Mouse (Mus musculus): ENCODE measurements around the gene Lrp8. TPM values are rescaled to one million over a fixed set of nuclear protein-coding genes. Genes with fewer than 3 reads are reported as not detected.

The Lrp8 gene
- total RNA-seq, 2 experiments from 2014 or later: 83.4 to 107 TPM

DNA sequence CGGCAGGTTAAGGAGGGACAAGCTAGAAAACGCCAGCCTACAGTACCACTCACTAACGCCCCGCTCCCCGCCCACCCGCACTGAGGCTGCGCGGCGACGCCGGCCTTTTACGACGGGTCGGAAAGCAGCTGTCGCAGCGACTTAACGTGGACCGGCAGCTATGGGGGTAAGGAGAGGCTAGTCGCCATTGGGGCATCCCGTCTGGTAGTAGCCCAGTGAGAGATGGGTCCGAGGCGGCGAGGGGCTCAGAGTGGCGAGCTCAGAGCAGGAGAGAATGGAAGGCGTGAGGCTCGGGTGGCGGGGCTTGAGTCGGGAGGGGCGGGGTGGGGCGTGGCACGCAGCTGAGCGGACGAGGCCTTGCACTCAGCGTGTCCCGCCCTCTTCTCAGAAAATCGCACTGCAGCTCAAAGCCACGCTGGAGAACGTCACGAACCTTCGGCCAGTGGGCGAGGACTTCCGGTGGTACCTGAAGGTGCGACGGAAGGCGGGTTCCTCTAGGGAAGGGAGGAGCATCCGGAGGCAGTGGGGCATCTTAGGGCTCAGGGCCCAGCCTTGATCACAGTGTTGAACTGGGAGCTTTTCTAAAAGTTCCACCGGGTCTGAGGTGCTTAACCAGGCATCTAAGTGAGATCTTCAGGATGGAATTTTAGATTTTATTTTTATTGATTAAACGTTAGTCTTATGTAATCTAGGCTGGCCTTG lies 87.8 kb downstream of the Lrp8 start, which contains the start of gene 0610037L13Rik:
Gene 0610037L13Rik, plus strand, starts transcription at position 83 of the 702 bp plus-strand sequence.
- intact Hi-C loops (cut with DNase I): loop anchor here (1.0 to 5.0 kb wide), 3 partner anchors 11 to 437 kb away; partner anchors contain the start of genes Coa7 and Magoh

DNA sequence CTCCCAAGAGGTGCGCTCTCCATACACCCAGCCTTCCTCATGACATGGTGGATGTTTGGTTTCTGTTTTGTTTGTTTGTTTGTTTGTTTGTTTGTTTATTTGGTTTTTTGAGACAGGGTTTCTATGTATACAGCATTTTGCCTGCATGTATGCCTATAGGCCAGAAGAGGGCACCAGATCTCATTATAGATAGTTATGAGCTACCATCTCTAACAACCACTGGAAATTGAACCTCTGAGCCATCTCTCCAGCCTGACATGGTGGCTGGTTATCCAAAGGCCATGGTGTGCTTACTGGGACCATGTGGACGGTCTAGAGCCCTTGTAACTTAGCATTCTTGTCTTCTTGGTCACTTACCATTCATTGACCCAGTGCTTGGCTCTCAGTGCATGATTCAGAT lies 90.6 kb downstream of the Lrp8 start:
- intact Hi-C loops (cut with DNase I): loop anchor here (5.0 kb wide), 1 partner anchor 435 kb away; the partner anchor contains the start of gene Coa7
- no peak for DNase-seq (ENCODE audit: low spot score in 2 of 2)

More for the DNA sequence above, 87.8 kb downstream of the Lrp8 start, which contains the start of gene 0610037L13Rik:
- peak; percentile 94 to 98 for DNase-seq (ENCODE audit: low spot score in 2 of 2)

DNA sequence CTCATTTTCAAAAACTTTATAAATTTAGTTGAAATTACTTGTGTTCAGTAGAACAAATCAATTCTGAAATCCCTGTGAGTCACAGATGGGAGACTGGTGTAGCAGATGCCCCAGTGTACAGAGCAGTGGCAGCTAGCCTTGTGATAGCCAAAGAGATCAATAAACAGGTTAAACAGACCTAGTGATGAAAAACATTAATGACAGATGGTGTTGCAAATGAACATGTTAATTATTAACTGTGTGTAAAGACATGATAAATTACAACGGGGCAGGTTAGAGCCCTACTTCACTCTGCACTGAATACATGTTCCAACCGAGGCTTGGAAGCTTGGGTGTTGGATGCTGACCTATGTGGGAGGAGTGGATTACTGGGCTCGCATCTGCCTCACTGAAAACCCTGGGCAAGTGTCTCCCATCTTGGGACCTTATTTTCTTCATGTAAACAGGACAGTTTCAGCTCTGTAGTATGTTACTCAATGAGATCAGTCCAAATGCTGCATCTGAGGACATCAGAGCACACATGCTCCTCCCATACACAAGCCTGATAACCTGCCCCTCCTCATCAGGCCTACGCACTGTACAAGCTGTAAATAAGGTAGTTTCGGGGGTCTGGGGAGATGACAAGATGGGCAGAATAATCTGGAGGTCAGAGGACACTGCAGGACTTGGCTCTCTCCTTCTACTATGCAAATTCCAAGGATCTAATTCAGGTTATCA lies 97.3 kb downstream of the Lrp8 start:
- no peak for DNase-seq (ENCODE audit: low spot score in 2 of 2)
- intact Hi-C loops (cut with DNase I): no loop called here

DNA sequence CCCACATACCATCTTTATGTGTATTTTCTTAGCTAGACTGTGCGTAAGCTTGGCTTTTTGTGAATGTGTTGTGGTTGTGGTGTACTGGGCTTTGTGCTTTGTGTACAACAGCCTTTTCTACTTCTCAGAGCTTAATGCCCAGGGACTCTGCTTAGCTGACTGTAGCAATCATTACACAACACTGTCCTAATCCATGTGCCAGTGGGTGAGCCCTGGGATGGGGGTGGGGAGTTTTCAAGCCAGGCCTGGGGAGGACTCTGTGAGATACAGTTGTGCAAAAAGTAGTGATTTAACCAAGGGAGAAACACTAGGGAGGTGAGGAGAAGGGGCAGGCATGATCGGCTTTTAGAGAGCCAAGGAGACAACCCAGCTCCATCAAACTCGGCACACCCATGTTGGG lies 98.1 kb downstream of the Lrp8 start:
- no peak for DNase-seq (ENCODE audit: low spot score in 2 of 2)
- intact Hi-C loops (cut with DNase I): no loop called here

DNA sequence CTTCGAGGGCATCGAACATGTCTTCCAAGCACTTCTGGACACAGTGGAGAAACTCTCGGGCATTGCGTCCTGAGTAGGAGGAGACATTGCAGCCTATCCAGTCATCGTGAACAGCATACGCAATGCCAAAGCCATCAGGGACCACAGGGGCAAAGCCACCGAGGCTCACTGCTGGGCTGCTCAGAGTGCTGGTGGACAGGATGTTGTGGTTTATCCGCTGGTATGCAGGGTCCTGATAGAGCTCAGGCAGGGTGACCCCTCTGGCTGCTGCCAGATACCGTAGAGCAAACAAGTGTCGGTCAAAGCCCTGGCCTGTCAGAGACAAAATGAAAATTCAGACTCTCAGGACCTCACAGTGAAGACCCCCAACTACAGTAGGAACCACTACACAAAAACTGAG lies 102.2 kb downstream of the Lrp8 start:
- intact Hi-C loops (cut with DNase I): no loop called here
- DNase-seq (ENCODE audit: low spot score in 2 of 2): no peak

DNA sequence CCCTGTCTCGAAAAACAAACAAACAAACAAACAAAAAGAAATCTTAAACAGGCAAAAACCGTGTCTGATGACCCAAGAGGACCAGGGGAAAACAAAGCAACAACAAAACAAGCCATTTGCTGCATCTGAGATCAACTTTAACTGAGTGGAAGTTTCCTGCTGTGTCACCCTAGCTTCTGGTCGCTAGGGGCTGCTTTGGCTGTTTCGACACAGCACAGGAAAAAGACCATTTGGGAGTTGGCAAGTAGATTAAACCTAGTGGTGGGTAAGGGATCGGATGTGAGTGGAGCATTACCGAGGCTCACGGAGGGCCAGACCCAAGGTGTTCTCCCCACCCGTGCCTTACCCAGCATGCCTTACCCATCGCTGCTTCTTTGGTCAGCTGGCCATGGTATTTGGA lies 104.5 kb downstream of the Lrp8 start:
- intact Hi-C loops (cut with DNase I): no loop called here
- DNase-seq (ENCODE audit: low spot score in 2 of 2): no peak

DNA sequence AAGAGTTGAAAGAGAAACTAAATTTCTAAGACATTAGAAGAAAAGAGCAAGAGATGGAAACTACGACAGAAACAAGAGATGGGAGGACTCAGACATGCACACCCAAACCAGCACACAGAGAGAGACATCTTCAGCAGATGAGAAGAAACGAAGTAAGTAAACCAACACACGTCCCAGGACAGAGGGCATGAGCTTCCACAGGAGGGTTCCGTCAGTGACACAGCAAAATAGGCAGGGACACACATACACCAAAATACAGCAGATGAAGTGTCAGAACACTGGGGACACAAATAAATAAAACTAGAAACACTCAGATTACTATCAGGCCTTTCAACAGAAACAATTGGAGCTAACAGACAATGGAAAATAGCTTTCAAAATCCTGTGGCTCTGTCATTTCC lies 108.0 kb downstream of the Lrp8 start:
- no peak for DNase-seq (ENCODE audit: low spot score in 2 of 2)
- intact Hi-C loops (cut with DNase I): no loop called here

DNA sequence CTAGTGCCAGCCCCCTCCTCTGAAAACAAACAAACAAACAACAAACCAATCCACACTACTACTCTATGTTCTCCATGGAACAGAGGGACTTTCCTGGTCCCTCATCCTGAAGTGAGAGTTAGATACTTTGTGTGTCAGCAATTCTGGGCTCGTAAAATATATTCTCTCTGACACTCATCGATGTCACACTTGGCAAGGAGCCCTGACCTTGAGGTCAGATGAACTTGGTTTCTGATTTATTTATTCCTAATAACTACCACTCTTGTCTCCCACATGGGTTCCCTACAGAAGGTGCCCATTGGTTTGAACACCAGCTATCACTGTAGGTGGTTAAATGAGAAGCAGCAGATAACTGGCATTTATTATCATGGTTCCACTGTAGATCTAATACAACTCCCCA lies 118.3 kb downstream of the Lrp8 start:
- DNase-seq (ENCODE audit: low spot score in 2 of 2): no peak
- intact Hi-C loops (cut with DNase I): no loop called here

DNA sequence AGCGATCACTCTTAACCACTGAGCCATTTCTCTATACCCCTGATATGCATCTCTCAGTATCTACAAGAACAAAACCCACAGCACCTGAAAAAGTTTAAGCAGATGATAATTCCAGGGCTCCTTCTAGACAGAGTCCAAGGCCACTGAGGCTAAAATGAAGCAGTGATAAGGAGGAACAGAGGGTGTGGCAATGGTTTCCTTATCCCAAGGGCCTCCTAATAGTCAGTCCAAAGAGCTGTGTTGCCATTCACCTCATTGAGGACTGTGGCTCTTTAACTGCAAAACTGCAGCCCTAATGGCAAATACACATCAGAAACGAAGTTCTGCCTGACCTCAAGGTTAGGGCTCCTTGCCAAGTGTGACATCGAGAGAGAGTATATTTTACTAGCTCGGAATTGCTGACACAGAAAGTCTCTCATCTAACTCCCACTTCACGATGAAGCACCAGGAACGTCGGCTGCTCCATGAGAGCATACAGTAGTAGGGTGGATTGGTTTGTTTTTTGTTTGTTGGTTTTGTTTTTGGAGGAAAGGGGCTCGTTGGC lies 119.2 kb downstream of the Lrp8 start:
- no peak for DNase-seq (ENCODE audit: low spot score in 2 of 2)
- intact Hi-C loops (cut with DNase I): no loop called here

DNA sequence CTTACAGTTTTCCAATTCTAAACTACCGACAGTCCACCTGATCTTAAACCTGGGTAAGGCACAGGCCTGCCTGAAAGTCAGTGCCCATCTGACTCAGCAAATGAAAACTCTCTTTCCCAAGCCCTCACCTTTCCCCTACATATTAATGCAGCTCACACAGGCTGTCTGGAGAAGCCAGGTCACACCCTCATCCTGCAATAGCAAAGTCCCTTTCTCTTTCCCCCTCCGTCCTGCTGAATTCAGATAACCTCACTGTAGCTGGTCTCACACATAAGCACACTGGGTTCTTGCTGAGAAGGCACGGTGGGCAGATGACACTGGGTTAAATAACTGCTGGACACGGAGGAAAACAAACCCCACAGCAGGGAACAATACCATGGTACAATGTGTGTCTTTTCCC lies 119.9 kb downstream of the Lrp8 start:
- DNase-seq (ENCODE audit: low spot score in 2 of 2): no peak
- intact Hi-C loops (cut with DNase I): no loop called here

DNA sequence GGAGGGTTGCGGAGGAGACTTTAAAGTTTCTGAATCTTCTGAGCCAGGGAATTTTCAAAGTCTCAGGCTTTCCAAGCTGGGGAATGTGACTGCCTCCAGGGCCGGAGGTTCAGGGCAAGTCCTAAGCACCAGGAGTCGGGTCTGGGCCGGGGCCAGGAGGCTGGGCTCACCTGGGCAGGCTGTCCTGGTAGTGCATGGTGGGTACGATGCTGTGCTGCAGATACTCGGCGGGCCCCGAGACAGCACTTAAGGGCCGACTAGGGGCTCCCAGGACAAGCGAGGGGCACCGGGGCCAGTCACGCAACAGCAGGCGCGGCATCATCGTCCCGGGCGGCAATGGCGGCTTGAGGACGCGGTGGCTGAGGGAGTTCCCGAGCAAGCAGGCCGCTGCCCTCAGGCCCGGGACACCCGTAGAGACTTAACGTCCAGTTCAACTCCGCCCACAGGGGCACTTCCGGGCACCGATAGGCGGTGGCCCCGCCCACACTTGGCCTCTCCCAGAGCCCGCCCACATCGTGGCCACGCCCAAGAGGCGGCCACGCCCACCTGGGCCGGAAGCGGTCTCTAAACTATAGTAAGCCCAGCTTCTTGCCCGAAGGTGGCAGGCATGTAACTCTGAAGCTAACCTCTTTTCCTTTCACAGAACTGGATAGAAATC lies 121.2 kb downstream of the Lrp8 start, which contains the start of gene Cpt2:
Gene Cpt2, minus strand, starts transcription at position 466 of the 658 bp plus-strand sequence.
- intact Hi-C loops (cut with DNase I): no loop called here
- DNase-seq (ENCODE audit: low spot score in 2 of 2): peak; percentile 75 to 77

DNA sequence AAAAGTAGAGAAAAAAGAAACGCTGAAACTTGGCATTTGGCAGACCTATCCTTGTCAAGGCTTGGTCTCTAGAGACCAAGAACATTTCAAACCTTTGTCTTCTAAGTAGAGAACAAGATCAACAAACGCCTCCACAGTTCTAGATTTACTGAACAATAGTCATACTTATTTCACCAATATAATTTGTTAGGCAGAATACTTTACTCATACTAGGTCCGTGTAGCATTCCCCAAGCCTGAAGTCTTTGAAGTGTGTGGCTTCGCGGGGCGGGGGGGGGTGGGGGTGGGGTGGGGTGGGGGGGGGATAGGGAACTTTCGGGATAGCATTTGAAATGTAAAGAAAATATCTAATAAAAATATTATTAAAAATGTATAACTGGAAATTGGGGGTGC lies 121.7 kb downstream of the Lrp8 start:
- intact Hi-C loops (cut with DNase I): no loop called here
- DNase-seq (ENCODE audit: low spot score in 2 of 2): no peak

Other genes with a start within 250 kb of the Lrp8 start
- gene Dmrtb1, start 118.0 kb upstream of the Lrp8 start, total RNA-seq (2021): 1 to 10 TPM in 1 of 2 experiments, under 1 TPM in 1; 0.76 to 1.1 TPM
- 10 to 100 TPM; 36.1 to 38.8 TPM for gene Magoh, start 77.5 kb downstream of the Lrp8 start, total RNA-seq (2021)
- gene 0610037L13Rik, start 87.6 kb downstream of the Lrp8 start, total RNA-seq (2021): 10 to 100 TPM; 61.0 to 70.7 TPM
- 1 to 10 TPM; 5.4 to 5.5 TPM for gene Cpt2, start 121.3 kb downstream of the Lrp8 start, total RNA-seq (2021)
- 1 to 10 TPM in 1 of 2 experiments, under 1 TPM in 1; 0.85 to 1.1 TPM for gene Slc1a7, start 166.1 kb downstream of the Lrp8 start, total RNA-seq (2021)